Mouse (Mus musculus) liver, embryonic 14.5 days (tissue): ENCODE measurements around the gene Lrrc71.

Experiments
- CTCF ChIP-seq: IDR thresholded peaks from 2 replicates; pipeline ENCODE4 v1.5.1; 2016; ENCODE audit warnings: antibody characterized with exemption, low read depth, control low read depth
- EP300 ChIP-seq: IDR thresholded peaks from 2 replicates; pipeline ENCODE4 v1.6.1; 2016; ENCODE audit warnings: antibody characterized with exemption, low read depth

GRCm38 (mm10) chr3:87749977-87750376 lies 1.6 kb upstream of the Lrrc71 start:
- no peak for TF ChIP-seq CTCF
- no peak for TF ChIP-seq EP300
